Mouse (Mus musculus) kidney, adult 2 months (tissue): ENCODE results near the gene Zfp747.

Source experiments
- CTCF ChIP-seq: fragments of 200-500 bp; conservative IDR thresholded peaks from 2 replicates; pipeline ENCODE4 v1.5.1; 2011; ENCODE audit warnings: low read depth, mild to moderate bottlenecking, control low read depth, low read length, moderate library complexity, mixed read lengths; ENCODE audit not compliant: insufficient read depth, insufficient read length
- POLR2A ChIP-seq: fragments of 200-500 bp; IDR thresholded peaks from one replicate; pipeline ENCODE4 v1.6.1; 2011; ENCODE audit warnings: low read depth, low read length, control low read depth

DNA sequence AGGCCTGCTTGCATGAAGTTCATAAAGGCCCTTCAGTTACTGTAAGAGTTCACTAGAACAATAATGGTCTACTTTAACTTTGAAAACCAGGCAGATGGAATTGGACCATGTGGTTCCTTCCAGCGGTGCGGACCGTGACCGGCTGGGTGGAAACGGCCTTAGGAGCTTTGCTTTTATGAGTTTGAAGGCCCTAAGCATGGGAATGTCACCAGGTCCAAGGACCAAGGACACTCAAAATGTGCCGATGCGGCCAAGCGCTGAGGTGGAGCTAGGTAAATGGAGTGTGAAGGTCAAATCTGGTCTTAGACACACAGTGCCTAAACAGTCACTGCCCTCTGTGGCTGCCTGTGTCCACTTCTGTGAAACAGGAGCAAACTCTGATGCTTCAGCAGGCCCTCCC lies 34.5 kb downstream of the Zfp747 start:
- TF ChIP-seq POLR2A (peak; percentile 13), CTCF (no peak)
